Mouse (Mus musculus): ENCODE results near the gene Olfr93.

DNA sequence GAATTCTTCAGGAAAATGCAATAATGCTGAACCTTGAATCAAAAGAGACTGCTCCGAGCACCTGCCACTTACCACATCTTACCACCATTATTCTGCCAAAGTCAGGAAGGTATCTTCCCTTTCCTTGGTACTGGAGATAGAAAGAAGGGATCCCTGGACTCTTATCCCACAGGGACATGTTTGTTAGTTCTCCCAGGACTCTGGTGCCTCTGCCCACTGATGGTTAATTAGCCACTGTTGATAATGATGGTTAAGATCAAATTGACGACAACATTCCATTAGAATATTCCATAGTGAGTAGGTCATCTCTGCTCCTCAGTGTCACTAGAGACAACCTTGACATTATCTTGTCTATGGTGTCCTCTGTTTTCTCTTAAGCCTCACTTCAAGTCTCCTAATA is 41.3 kb downstream of the Olfr93 start, which contains the start of gene Olfr92:
- no peak for TF ChIP-seq CTCF (IDR thresholded peaks at IDR 0.05; ENCODE audit: extremely low read depth, insufficient read depth, low read length)
- no peak for TF ChIP-seq POLR2A (IDR thresholded peaks at IDR 0.05; ENCODE audit: extremely low read depth, insufficient read depth, low read length)

Measured in cortical plate, adult 2 months (tissue).